Mouse (Mus musculus) layer of hippocampus, adult 6 months (tissue): ENCODE data around the gene Dnajc14. TPM values are rescaled to one million over a fixed set of nuclear protein-coding genes. Genes with fewer than 3 reads are reported as not detected.

Experiments used
- long read RNA-seq, 2 experiments: library from polyadenylated mRNA; unstranded; transcript quantifications; one replicate each; pipeline ENCODE4 v2.0.0; 2019 to 2020
- polyA plus RNA-seq: library from polyadenylated mRNA; unstranded; fragments of <200 nt; fragmentation: Nextera tagmentation; gene quantifications from 2 replicates; pipeline ENCODE4 v1.2.3, GENCODE M21; 2021

The Dnajc14 gene
- 14.7 and 15.1 TPM in 2 replicates for polyA plus RNA-seq
- long read RNA-seq, experiment 1, full-length matches to known transcripts, result 33 of 46 reads
- long read RNA-seq, experiment 1, partial matches to known transcripts, result 10 of 46 reads
- long read RNA-seq, experiment 1, other reads (novel, unspliced or antisense), result 3 of 46 reads
- long read RNA-seq, experiment 2, full-length matches to known transcripts, result 266 of 297 reads
- long read RNA-seq, experiment 2, partial matches to known transcripts, result 19 of 297 reads
- long read RNA-seq, experiment 2, other reads (novel, unspliced or antisense), result 12 of 297 reads

DNA sequence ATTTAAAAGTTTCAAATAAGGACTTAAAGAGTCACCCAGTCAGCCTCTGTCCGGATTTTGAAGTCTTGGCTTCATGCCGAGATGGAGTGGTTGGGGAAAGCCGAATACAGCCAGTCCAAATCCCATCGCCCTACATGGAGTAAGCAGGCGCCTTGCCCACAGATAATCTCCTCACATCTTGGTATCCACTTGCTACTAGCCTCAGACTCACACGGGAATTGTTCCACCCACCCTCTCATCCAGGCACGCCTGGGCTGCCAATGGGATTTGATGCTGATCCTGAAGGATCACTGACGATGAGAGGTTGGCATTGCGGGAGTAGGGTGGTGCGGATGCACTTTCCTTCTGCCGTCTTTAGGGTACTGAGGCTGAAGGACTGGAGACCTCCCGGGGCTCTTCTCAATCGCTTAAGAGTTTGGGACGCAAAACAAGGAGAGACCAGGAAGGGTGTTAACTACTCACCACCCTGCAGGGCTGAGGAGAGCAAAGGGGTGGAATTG is at the start of gene Dnajc14:
Gene Dnajc14, plus strand, starts transcription at position 292 of the 500 bp plus-strand sequence.

DNA sequence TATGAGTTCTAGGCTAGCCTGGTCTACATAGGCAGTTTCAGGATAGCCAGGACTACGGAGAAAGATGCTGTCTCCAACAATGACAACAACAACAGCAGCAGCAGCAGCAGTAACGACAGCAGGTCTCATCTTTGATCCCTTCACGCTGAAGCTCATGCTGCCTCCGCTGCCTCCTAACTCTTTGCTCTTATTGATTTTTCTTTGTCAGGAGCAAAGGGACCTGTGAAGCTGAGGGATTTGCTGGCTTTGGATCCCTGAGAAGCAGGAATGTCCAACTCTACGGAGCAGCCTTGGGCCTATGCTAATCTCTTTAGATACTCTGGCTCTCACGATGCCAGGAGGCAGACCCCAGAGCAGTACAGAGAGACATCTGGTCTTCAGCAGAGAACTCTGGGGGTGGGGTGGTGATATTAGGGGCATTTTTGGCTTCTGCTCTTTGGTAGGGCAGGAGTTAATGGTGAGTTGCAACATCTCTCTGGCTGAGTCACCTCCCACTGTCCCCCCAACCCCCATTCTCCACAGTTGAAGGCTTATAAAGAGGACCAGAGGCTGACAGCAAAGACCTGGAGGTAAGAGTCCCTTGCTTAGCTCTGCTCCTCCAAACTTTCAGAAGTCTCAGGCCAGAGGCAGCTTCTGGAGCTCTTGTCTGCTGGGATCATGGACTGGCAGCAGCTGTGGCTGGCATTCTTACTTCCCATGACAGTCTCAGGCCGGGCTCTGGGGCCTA is 13.3 kb upstream of the Dnajc14 start, which contains the start of gene Mmp19:
Gene Mmp19, plus strand, starts transcription at position 513 of the 727 bp plus-strand sequence.

DNA sequence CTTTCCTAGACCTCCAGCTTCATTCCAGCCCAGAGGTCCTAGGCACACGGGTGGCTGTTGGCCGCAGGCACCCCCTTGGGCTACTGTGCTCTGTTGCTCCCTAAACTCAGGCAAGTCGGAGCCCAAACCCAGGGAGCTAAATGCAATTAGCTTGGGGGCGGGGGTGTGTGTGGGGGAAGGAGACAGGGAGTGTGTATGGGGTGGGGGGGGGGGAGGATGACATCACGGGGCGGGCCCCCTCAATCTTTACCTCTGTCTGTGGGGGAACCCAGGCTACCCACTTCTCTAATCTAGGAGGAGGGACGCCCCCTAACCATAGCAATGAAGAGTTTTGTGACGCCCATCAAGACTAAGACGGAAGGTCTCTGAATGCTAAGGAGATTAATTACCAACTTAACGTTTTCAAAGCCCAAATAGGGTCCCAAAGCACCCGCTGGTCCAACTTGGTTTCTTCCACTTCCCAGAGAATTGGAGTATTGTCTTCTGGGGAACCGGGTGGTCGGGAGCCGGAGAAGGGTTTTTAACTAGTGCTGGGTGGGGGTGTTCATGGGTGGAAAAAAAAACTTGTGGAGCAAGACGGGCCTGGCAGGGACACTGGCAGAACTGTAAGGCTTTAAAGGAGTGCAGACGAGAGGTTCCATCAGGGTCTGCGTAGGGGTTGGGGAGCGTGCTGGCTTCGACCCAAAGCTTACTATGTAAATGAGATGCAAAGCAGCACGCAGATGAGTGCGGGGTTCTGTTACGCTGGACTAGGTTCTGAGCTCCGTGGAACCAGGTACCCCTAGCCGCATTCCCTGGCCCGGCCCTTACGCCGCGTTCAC is 619 bp downstream of the Dnajc14 start, which contains the start of gene Tmem198b:
Gene Tmem198b, minus strand, starts transcription at position 100 of the 821 bp plus-strand sequence.

DNA sequence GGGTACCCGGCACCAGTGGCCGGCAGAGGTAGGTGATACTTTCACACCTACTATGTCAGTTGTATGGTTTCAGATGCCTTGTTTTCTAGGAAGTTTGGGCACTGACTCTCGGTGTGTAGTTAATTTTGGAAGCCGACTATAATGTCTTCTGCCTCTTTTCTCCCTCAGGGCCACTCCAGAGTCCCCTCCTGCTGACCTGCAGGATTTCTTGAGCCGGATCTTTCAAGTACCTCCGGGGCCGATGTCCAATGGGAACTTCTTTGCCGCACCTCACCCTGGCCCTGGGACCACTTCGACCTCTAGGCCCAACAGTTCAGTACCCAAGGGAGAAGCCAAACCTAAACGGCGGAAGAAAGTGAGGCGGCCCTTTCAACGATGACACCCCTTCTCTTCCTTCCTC is 13.2 kb downstream of the Dnajc14 start, which contains the start of gene Sarnp:
Gene Sarnp, plus strand, starts transcription at position 301 of the 400 bp plus-strand sequence.

DNA sequence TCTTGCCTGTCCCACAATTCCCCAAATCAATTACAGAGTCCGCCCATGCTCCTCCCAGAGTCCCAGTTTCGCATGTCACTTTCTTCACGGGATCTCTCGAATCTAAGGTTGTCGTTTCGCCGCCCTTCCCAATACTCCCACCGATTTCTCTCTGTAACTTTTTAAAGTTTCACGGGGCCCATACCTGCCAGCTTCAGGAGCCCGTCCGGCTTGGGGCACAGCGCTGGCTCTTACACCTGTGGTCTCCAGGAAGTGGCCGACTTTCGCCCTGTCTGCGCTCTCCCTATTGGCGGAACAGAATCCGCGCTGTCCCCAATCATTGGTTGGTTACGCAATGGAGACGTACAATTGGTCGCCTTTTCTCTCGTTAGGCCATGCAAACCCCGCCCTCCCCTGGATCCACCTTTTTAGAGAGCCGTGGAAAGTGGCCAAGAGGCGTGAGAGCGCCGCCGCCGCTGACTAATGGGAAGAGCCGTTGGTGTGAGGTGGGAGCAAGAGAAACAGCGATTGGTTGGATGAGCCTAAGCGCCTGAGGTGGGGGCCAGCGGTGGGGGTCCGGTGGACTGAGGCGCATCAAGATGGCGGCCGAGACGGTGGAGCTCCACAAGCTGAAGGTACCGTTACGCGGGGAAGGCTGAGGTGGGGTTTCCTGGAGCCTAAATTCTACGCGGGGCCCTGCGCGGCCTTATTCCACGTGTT is 17.6 kb downstream of the Dnajc14 start, which contains the start of gene Ormdl2:
Gene Ormdl2, minus strand, starts transcription at position 288 of the 699 bp plus-strand sequence.

Other genes starting within 250 kb of the Dnajc14 start
- gene Pa2g4, start 238.1 kb upstream of the Dnajc14 start, polyA plus RNA-seq, result 50.7 TPM in 2 replicates
- gene Erbb3, start 214.4 kb upstream of the Dnajc14 start, polyA plus RNA-seq, result 1.3 and 1.5 TPM in 2 replicates
- 1,260 and 1,337 TPM in 2 replicates for gene Rps26, start 177.3 kb upstream of the Dnajc14 start, polyA plus RNA-seq
- 3.5 and 4.4 TPM in 2 replicates for gene Ikzf4, start 158.1 kb upstream of the Dnajc14 start, polyA plus RNA-seq
- 9.6 and 10.0 TPM in 2 replicates for gene Suox, start 130.0 kb upstream of the Dnajc14 start, polyA plus RNA-seq
- gene Rab5b, start 107.8 kb upstream of the Dnajc14 start, polyA plus RNA-seq, result 50.2 and 54.3 TPM in 2 replicates
- gene Pmel, start 99.9 kb upstream of the Dnajc14 start, polyA plus RNA-seq, result 0.64 and 0.75 TPM in 2 replicates
- gene Cdk2, start 99.0 kb upstream of the Dnajc14 start, polyA plus RNA-seq, result 1.2 and 1.5 TPM in 2 replicates
- gene Dgka, start 59.2 kb upstream of the Dnajc14 start, polyA plus RNA-seq, result 5.3 TPM in 2 replicates
- 6.5 and 6.7 TPM in 2 replicates for gene Pym1, start 56.2 kb upstream of the Dnajc14 start, polyA plus RNA-seq
- gene Mmp19, start 13.2 kb upstream of the Dnajc14 start, polyA plus RNA-seq, result 0.11 and 0.31 TPM in 2 replicates
- 4.6 and 4.7 TPM in 2 replicates for gene Tmem198b, start 308 bp downstream of the Dnajc14 start, polyA plus RNA-seq
- gene Sarnp, start 13.3 kb downstream of the Dnajc14 start, polyA plus RNA-seq, result 132 and 144 TPM in 2 replicates
- gene Ormdl2, start 17.6 kb downstream of the Dnajc14 start, polyA plus RNA-seq, result 22.3 and 35.3 TPM in 2 replicates
- 6.8 and 7.9 TPM in 2 replicates for gene Gdf11, start 87.7 kb downstream of the Dnajc14 start, polyA plus RNA-seq
- gene Cd63, start 96.9 kb downstream of the Dnajc14 start, polyA plus RNA-seq, result 190 and 257 TPM in 2 replicates
- 10.0 and 83.5 TPM in 2 replicates for gene Rdh5, start 118.8 kb downstream of the Dnajc14 start, polyA plus RNA-seq
- 356 and 436 TPM in 2 replicates for gene Bloc1s1, start 120.0 kb downstream of the Dnajc14 start, polyA plus RNA-seq
- gene Itga7, start 129.8 kb downstream of the Dnajc14 start, polyA plus RNA-seq, result 3.7 and 4.6 TPM in 2 replicates
- not detected in 2 replicates for gene Mettl7b, start 156.9 kb downstream of the Dnajc14 start, polyA plus RNA-seq
- gene Olfr9, start 185.4 kb downstream of the Dnajc14 start, polyA plus RNA-seq, result not detected in 2 replicates
- not detected in 2 replicates for gene Olfr763, start 206.7 kb downstream of the Dnajc14 start, polyA plus RNA-seq
- gene Olfr764-ps1, start 235.8 kb downstream of the Dnajc14 start, polyA plus RNA-seq, result not detected in 2 replicates
- not detected in 2 replicates for gene Olfr765, start 245.9 kb downstream of the Dnajc14 start, polyA plus RNA-seq